Mouse (Mus musculus) neural tube, embryonic 12.5 days (tissue): ENCODE measurements around the gene Olfr544. TPM values are rescaled to one million over a fixed set of nuclear protein-coding genes. Genes with fewer than 3 reads are reported as not detected.
"Not testable (repeated sequence)": the region's sequence is repeated elsewhere in the genome, so short reads cannot be mapped to it uniquely, and the experiment has no call there.

Source experiments
- ATAC-seq: fragments of 200-750 bp; cut with Nextera tagmentation; 2 replicates; pipeline ENCODE4 v1.8.0; 2017; ENCODE audit warnings: low read depth, mild to moderate bottlenecking, moderate TSS enrichment, moderate library complexity; ENCODE audit not compliant: low FRiP score
- H3K27ac ChIP-seq: fragments of 300-500 bp; sonication (generic); 2 replicates; pipeline ENCODE4 v1.5.1; 2016
- H3K27me3 ChIP-seq: fragments of 300-500 bp; sonication (generic); replicated peaks from 2 replicates; pipeline ENCODE4 v1.6.1; 2016; ENCODE audit warnings: mild to moderate bottlenecking
- H3K36me3 ChIP-seq: fragments of 300-500 bp; sonication (generic); 2 replicates; pipeline ENCODE4 v1.6.1; 2016; ENCODE audit warnings: mild to moderate bottlenecking
- H3K4me1 ChIP-seq: fragments of 300-500 bp; sonication (generic); 2 replicates; pipeline ENCODE4 v1.6.1; 2016
- H3K4me2 ChIP-seq: fragments of 300-500 bp; sonication (generic); replicated peaks from 2 replicates; pipeline ENCODE4 v1.6.1; 2016; ENCODE audit warnings: mild to moderate bottlenecking
- H3K4me3 ChIP-seq: fragments of 300-500 bp; sonication (generic); 2 replicates; pipeline ENCODE4 v1.5.1; 2016
- H3K9ac ChIP-seq: fragments of 300-500 bp; sonication (generic); 2 replicates; pipeline ENCODE4 v1.6.1; 2016; ENCODE audit warnings: mild to moderate bottlenecking
- H3K9me3 ChIP-seq: fragments of 300-500 bp; sonication (generic); 2 replicates; pipeline ENCODE4 v1.6.1; 2016; ENCODE audit warnings: mild to moderate bottlenecking
- WGBS: fragments of 180-500 bp; shearing (Covaris S2); methylation state at CpG from one replicate; pipeline ENCODE4 v1.1.7; 2016; 5-methylcytosine and 5-hydroxymethylcytosine counted together
- polyA plus RNA-seq: library from polyadenylated mRNA; unstranded; fragments of >200 nt; fragmentation: Nextera tagmentation; extraction: Ambion mirVana; gene quantifications from 2 replicates; pipeline ENCODE4 v1.2.1, GENCODE M21; 2016

Olfr544 gene
- polyA plus RNA-seq, 1 experiment from 2014 or later, result 0.05 TPM

DNA sequence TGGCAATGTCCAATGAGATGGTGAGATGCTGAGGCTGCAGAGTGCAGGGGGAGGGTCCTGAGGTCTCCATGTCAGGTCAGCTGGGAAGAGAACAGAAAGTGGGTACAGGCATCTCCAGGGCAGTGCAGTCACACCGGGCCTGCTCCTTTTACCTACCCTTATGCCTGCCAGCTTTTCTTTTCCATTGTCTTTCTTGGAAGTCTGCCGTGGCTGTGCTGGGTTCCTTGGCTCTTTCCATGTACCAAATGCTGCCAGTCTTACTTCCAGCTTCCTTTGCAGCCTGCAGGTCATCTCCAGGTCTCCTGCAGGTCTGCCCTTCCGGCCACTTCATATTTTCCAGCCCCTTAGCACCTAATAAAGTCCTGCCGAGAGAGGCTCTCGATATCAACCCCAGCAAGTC is 13.9 kb upstream of the Olfr544 start:
- Histone ChIP-seq H3K27me3 (no peaks in the 10 kb centered on the region), H3K36me3 (no peaks in the 10 kb centered on the region), H3K4me2 (no peak overlapping the region), H3K27ac (no peak overlapping the region), H3K4me3 (no peak overlapping the region), H3K9ac (no peak overlapping the region), H3K4me1 (no peaks in the 10 kb centered on the region), H3K9me3 (no peaks in the 10 kb centered on the region)
- ATAC-seq, result no peak
- 82% methylated on average over 5 of the region's 5 CpGs for WGBS

DNA sequence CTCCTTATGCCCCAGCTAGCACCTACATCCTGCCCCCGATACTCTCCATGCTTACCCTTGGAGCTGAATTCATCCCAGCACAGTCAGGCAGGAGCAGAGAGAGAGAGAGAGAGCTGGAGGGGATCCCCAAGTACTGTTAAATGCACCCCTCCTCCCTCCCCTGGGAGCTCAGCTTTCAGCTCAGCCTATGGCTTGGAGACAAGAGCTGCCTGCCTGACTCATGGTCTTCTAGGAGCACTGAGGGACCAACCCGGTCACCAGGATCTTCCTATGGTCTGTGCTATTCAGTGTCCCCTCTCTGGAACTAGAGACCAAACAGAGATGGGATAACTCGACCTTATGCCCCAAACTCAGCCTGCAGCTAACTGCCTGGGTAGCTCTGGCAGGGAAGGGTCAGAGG is 11.4 kb upstream of the Olfr544 start, which contains the start of gene Olfr545:
Gene Olfr545 (minus strand): TSS at position 101 of the 400 bp plus-strand sequence.
- ATAC-seq, result no peak
- no peaks in the 10 kb centered on the region for H3K9me3 ChIP-seq
- WGBS, result 71% methylated on average over 3 of the region's 3 CpGs
- H3K9ac ChIP-seq, result no peak within 1 kb of the TSS
- no peaks in the 10 kb centered on the region for H3K36me3 ChIP-seq
- H3K4me3 ChIP-seq, result no peak within 1 kb of the TSS
- no peak within 1 kb of the TSS for H3K27ac ChIP-seq
- no peaks in the 10 kb centered on the region for H3K27me3 ChIP-seq
- H3K4me1 ChIP-seq, result no peaks in the 10 kb centered on the region
- H3K4me2 ChIP-seq, result no peak within 1 kb of the TSS

DNA sequence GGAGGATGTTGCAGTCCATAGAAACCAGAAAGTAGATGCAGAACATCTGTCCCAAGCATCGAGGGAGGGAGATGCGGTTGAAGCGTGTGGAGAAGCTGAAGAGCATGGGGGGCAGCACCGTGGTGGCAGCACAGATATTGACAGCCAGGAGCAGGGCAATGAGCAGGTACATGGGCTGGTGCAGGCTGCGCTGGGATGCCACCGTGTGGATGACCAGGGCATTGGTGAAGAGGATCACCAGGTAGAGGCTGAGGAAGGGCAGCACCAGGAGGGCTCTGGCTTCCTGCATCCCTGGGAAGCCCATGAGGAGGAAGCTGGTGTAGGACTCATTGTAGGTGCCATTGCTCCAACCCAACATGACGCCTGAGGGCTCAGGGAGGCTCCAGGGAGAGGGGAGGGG is 6.3 kb upstream of the Olfr544 start:
- H3K36me3 ChIP-seq, H3K9ac ChIP-seq, H3K4me2 ChIP-seq, H3K4me1 ChIP-seq, ATAC-seq, H3K4me3 ChIP-seq, H3K27me3 ChIP-seq, H3K27ac ChIP-seq, H3K9me3 ChIP-seq: not testable (repeated sequence)
- 55% methylated on average over 7 of the region's 7 CpGs for WGBS

DNA sequence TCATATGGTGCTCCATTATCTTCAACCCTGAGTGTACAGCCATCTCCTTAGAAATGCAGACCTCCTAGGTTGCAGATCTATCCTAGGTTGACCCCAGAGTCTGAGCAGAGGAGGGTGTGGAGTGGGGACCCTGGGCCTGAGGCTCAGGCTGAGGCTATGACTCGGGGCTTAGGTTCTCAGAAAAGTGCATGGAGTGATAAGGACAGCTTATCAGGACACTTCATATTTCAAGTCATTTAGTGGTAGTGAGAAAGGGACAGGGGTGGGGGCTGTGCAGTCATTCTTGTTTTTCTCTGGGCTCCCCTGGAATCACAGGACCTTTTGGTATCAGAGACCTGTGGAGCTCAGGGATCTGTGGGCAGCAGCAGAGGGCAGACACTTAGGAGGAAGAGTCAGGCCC is 2.0 kb downstream of the Olfr544 start:
- Histone ChIP-seq H3K4me3 (no peak overlapping the region), H3K36me3 (no peaks in the 10 kb centered on the region), H3K9me3 (no peaks in the 10 kb centered on the region), H3K27me3 (no peaks in the 10 kb centered on the region), H3K9ac (no peak overlapping the region), H3K27ac (no peak overlapping the region), H3K4me1 (no peaks in the 10 kb centered on the region), H3K4me2 (no peak overlapping the region)
- WGBS, result 78% methylated on average over 1 of the region's 1 CpGs
- ATAC-seq, result no peak

DNA sequence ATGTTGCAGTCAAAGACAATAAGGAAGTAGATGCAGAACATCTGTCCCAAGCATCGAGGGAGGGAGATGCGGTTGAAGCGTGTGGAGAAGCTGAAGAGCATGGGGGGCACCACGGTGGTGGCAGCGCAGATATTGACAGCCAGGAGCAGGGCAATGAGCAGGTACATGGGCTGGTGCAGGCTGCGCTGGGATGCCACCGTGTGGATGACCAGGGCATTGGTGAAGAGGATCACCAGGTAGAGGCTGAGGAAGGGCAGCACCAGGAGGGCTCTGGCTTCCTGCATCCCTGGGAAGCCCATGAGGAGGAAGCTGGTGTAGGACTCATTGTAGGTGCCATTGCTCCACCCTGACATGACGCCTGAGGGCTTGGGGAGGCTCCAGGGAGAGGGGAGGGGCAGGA is 3.3 kb downstream of the Olfr544 start:
- WGBS, result 66% methylated on average over 8 of the region's 8 CpGs
- H3K4me2 ChIP-seq, H3K27ac ChIP-seq, H3K4me3 ChIP-seq, H3K9ac ChIP-seq, ATAC-seq, H3K4me1 ChIP-seq, H3K36me3 ChIP-seq, H3K27me3 ChIP-seq, H3K9me3 ChIP-seq: not testable (repeated sequence)

DNA sequence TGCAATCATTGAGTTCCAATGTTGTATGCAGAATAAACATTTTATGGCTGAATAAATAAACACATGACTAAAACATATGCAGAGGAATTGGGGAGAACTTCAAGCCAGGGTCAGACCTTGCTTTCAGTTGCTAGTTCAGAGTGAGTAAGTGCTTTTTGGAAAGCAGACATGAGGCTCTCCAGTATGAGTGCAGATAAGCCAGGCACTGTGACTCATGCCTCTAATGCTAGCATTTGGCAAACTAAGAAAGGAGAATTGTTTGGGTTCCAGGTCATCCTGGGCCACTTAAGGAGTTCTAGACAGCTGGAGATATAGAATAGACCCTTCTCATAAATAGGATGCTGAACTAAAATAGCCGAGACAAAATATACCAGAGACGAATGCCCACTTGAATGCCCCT is 4.4 kb downstream of the Olfr544 start:
- no peak overlapping the region for H3K4me2 ChIP-seq
- WGBS, result 89% methylated on average over 2 of the region's 2 CpGs
- no peak for ATAC-seq

DNA sequence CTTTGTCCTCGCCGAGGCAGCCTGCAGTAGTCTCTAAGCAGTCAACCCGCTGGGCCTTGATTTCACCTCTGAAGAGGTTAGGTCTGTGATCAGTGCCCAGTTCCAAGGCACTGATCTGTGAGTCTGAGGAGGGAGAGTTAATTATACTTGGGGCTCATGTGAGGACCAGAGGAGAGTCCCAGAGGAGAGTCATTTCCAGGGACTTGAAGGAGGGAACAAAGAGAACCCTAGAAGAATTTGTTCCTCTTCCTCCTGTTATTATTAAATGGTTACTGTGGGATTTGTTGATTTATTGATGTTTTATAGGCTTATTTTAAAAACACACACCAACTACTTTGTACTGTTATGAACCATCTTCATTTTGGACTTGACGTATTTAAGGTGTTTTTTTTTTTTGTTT is 6.5 kb downstream of the Olfr544 start, which contains the start of gene Olfr543:
Gene Olfr543 (minus strand): TSS at position 101 of the 400 bp plus-strand sequence.
- H3K4me3 ChIP-seq, result no peak within 1 kb of the TSS
- H3K4me2 ChIP-seq, result no peak within 1 kb of the TSS
- no peaks in the 10 kb centered on the region for H3K27me3 ChIP-seq
- 93% methylated on average over 4 of the region's 4 CpGs for whole genome bisulfite sequencing
- H3K4me1 ChIP-seq, result no peaks in the 10 kb centered on the region
- no peak within 1 kb of the TSS for H3K9ac ChIP-seq
- H3K36me3 ChIP-seq, result no peaks in the 10 kb centered on the region
- no peak for ATAC-seq
- no peak within 1 kb of the TSS for H3K27ac ChIP-seq
- no peaks in the 10 kb centered on the region for H3K9me3 ChIP-seq

More for the DNA sequence above, 4.4 kb downstream of the Olfr544 start:
- Histone ChIP-seq H3K36me3 (no peaks in the 10 kb centered on the region), H3K9me3 (no peaks in the 10 kb centered on the region), H3K27me3 (no peaks in the 10 kb centered on the region), H3K27ac (no peak overlapping the region), H3K4me1 (no peaks in the 10 kb centered on the region), H3K9ac (no peak overlapping the region), H3K4me3 (no peak overlapping the region)

DNA sequence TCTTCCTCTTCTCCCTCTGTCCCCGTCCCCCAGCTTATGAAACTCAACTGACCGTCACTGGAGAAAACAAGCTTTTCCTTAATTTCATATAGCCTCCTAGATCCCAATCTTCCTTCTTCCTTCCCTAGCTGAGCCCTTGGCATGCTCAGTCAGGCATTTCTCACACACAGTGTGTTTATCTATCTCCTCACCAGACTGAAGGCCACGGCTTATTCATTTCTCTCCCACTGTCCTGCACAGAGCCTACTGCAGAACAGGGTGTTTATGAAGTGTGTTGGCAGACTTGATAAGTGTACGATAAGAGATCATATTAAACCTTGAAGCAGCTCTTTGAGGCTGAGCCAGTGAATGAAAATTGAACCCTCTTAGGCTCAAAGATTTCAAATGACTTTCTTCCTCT is 7.3 kb downstream of the Olfr544 start:
- no peak overlapping the region for H3K9ac ChIP-seq
- H3K27ac ChIP-seq, result no peak overlapping the region
- WGBS, result 88% methylated on average over 4 of the region's 4 CpGs
- no peaks in the 10 kb centered on the region for H3K4me1 ChIP-seq
- no peaks in the 10 kb centered on the region for H3K27me3 ChIP-seq
- H3K4me2 ChIP-seq, result no peak overlapping the region
- no peak overlapping the region for H3K4me3 ChIP-seq
- H3K36me3 ChIP-seq, result no peaks in the 10 kb centered on the region
- H3K9me3 ChIP-seq, result no peaks in the 10 kb centered on the region
- no peak for ATAC-seq

DNA sequence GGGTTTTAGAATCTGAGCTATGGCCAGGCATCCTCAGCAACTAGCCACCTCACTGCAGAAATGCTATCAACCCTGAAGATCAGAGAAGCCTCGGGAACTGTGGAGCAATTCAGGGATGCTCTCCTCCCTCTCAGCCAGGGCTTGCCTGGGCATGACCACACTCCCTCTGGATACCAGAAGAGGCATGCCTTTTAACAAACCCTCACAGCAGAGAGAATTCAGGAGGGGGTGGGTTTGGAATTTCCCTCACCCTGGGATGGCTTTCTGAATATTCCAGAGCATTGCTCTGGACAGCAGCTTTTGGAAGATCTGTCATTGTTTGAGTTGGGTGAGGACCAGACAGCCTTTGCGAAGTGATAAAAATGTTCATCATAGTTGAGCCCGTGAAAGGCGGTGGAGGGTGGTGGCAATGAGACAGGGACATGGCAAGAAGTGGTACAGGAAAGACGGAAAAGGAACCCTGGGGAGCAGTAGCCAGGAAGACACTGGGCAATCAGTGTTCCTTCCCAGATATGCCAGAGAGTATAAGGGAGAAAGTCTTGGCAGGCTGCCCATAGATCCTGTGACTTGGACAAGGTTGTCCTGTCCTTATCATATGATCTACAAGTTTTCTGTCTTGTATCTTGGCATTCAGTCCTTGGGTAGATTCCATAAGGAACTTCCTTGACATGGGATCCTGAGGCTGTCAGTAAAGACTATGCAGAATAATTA is 8.6 kb downstream of the Olfr544 start:
- Histone ChIP-seq H3K9ac (no peak overlapping the region), H3K27me3 (no peaks in the 10 kb centered on the region), H3K36me3 (no peaks in the 10 kb centered on the region), H3K4me1 (no peaks in the 10 kb centered on the region), H3K27ac (no peak overlapping the region), H3K4me3 (no peak overlapping the region), H3K4me2 (no peak overlapping the region), H3K9me3 (no peaks in the 10 kb centered on the region)
- WGBS, result 77% methylated on average over 5 of the region's 5 CpGs
- no peak for ATAC-seq

DNA sequence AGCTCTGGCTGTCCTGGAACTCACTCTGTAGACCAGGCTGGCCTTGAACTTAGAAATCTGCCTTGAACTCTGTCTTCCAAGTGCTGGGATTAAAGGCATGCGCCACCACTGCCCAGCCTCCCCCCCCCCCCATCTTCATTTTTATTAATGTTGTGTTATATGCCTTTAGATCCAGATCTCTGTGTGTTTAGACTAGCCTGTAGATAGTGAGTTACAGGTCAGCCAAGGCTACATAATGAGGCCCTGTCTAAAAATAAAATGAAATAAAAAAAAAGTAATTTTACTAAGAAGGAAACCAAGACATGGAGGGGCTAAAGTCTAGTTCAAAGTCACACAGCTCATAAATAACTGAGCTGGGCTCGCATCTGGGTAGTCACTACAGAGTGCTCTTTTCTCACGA is 9.2 kb downstream of the Olfr544 start:
- Histone ChIP-seq H3K4me3 (no peak overlapping the region), H3K9me3 (no peaks in the 10 kb centered on the region), H3K4me2 (no peak overlapping the region), H3K27me3 (no peaks in the 10 kb centered on the region), H3K27ac (no peak overlapping the region), H3K9ac (no peak overlapping the region), H3K4me1 (no peaks in the 10 kb centered on the region), H3K36me3 (no peaks in the 10 kb centered on the region)
- ATAC-seq, result no peak
- WGBS, result 83% methylated on average over 3 of the region's 3 CpGs

DNA sequence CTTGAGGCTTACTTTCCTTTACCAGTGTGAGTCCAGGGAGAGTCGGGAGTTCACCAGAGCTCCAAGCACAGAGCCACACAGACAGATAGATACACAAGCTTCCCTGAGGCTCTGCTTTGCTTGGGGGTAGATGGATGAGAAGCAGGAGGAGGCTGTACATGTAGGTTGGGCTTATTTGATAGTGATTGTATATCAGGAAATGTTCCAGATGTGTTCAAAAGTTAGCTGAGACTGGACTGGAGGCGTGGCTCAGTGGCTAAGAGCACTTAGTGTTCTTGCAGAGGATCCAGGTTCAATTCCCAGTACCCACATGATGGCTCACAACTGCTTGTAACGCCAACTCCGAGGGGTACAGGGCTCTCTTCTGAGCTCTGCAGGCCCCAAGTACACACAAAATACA is 9.7 kb downstream of the Olfr544 start:
- H3K9ac ChIP-seq, result no peak overlapping the region
- no peak overlapping the region for H3K4me2 ChIP-seq
- WGBS, result 92% methylated on average over 4 of the region's 4 CpGs
- H3K36me3 ChIP-seq, result no peaks in the 10 kb centered on the region
- H3K27me3 ChIP-seq, result no peaks in the 10 kb centered on the region
- H3K4me3 ChIP-seq, result no peak overlapping the region
- no peak for ATAC-seq
- H3K4me1 ChIP-seq, result no peaks in the 10 kb centered on the region
- H3K27ac ChIP-seq, result no peak overlapping the region
- H3K9me3 ChIP-seq, result no peaks in the 10 kb centered on the region

DNA sequence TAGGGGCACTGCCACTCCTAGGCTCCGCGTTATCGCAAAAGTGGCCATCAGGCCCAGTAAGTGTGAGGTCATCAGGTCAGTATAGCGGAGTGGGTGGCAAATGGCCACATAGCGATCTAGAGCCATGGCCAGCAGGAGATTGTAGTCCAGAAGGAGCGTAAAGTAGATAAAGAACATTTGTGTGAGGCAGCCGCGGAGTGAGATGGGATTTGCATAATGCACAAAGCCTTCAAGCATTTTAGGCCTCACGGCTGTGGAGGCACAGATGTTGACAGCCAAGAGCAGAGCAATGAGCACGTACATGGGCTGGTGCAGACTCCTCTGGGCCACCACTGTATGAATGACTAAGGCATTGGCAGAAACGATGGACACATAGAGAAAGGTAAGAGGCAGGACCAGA is 10.7 kb downstream of the Olfr544 start:
- H3K4me3 ChIP-seq, result no peak overlapping the region
- no peaks in the 10 kb centered on the region for H3K9me3 ChIP-seq
- no peak overlapping the region for H3K9ac ChIP-seq
- no peak overlapping the region for H3K27ac ChIP-seq
- no peaks in the 10 kb centered on the region for H3K4me1 ChIP-seq
- no peaks in the 10 kb centered on the region for H3K27me3 ChIP-seq
- no peaks in the 10 kb centered on the region for H3K36me3 ChIP-seq
- WGBS, result 81% methylated on average over 11 of the region's 11 CpGs
- H3K4me2 ChIP-seq, result no peak overlapping the region
- ATAC-seq, result no peak

DNA sequence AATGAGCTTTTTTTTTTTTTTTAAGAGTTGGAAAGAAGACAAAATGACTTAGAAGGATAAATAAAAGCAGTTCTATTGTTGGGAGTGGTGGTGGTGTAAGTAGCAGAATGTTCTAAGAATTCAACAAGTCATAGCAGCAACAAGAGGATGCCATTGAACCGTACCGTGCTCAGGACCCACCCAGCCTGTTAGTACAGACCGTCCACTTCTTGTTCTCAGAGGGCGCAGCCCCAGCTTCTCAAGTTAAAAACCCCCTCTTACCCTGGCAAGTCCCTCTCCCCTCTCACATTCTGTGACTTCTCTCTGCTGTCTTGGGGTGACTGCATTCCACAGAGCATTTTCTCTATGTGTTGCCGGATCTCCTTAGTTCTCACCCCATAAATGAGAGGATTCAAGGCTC is 11.5 kb downstream of the Olfr544 start:
- H3K9ac ChIP-seq, result no peak overlapping the region
- H3K9me3 ChIP-seq, result no peaks in the 10 kb centered on the region
- no peak overlapping the region for H3K4me2 ChIP-seq
- 93% methylated on average over 5 of the region's 5 CpGs for WGBS
- no peak overlapping the region for H3K27ac ChIP-seq
- H3K36me3 ChIP-seq, result no peaks in the 10 kb centered on the region
- no peaks in the 10 kb centered on the region for H3K4me1 ChIP-seq
- H3K4me3 ChIP-seq, result no peak overlapping the region
- no peak for ATAC-seq
- no peaks in the 10 kb centered on the region for H3K27me3 ChIP-seq
